Mouse (Mus musculus) heart, embryonic 15.5 days (tissue): Measurements from ENCODE around the gene Cracr2a. TPM values are rescaled to one million over a fixed set of nuclear protein-coding genes. Genes with fewer than 3 reads are reported as not detected.

Source experiments
- ATAC-seq: fragments of 200-750 bp; cut with Nextera tagmentation; replicated peaks from 2 replicates; pipeline ENCODE4 v1.8.0; 2017; ENCODE audit warnings: low read depth, moderate TSS enrichment; ENCODE audit not compliant: insufficient number of reproducible peaks, insufficient read depth, low FRiP score
- H3K27ac ChIP-seq: fragments of 300-500 bp; sonication (generic); 2 replicates; pipeline ENCODE4 v1.5.1; 2015; ENCODE audit warnings: mild to moderate bottlenecking, inconsistent platforms
- H3K27me3 ChIP-seq: fragments of 300-500 bp; sonication (generic); 2 replicates; pipeline ENCODE4 v1.6.1; 2015; ENCODE audit warnings: inconsistent platforms
- H3K36me3 ChIP-seq: fragments of 300-500 bp; sonication (generic); 2 replicates; pipeline ENCODE4 v1.6.1; 2015; ENCODE audit warnings: mild to moderate bottlenecking, inconsistent platforms
- H3K4me1 ChIP-seq: fragments of 300-500 bp; sonication (generic); replicated peaks from 2 replicates; pipeline ENCODE4 v1.6.1; 2015; ENCODE audit warnings: inconsistent platforms
- H3K4me2 ChIP-seq: fragments of 300-500 bp; sonication (generic); 2 replicates; pipeline ENCODE4 v1.6.1; 2015; ENCODE audit warnings: inconsistent platforms, mild to moderate bottlenecking, moderate library complexity
- H3K4me3 ChIP-seq: fragments of 300-500 bp; sonication (generic); 2 replicates; pipeline ENCODE4 v1.5.1; 2015; ENCODE audit warnings: mild to moderate bottlenecking, inconsistent platforms
- H3K9ac ChIP-seq: fragments of 300-500 bp; sonication (generic); 2 replicates; pipeline ENCODE4 v1.6.1; 2015; ENCODE audit warnings: mild to moderate bottlenecking, inconsistent platforms
- H3K9me3 ChIP-seq: fragments of 300-500 bp; sonication (generic); replicated peaks from 2 replicates; pipeline ENCODE4 v1.6.1; 2016; ENCODE audit warnings: inconsistent platforms
- WGBS: fragments of 180-500 bp; shearing (Covaris S2); methylation state at CpG from one replicate; pipeline ENCODE4 v1.1.7; 2015; ENCODE audit warnings: mixed read lengths; 5-methylcytosine and 5-hydroxymethylcytosine counted together
- polyA plus RNA-seq: library from polyadenylated mRNA; unstranded; fragments of >200 nt; fragmentation: Nextera tagmentation; extraction: Ambion mirVana; gene quantifications from 2 replicates; pipeline ENCODE4 v1.2.1, GENCODE M21; 2015

The Cracr2a gene
- polyA plus RNA-seq, 1 experiment from 2014 or later = 1.3 TPM

GRCm38 (mm10) chr6:127634858-127635257, 73.7 kb downstream of the Cracr2a start:
- WGBS = 67% methylated on average over 2 of the region's 2 CpGs
- no peaks in the 10 kb centered on the region for H3K36me3 ChIP-seq
- no peaks in the 10 kb centered on the region for H3K9me3 ChIP-seq
- no peak overlapping the region for H3K27ac ChIP-seq
- no peaks in the 10 kb centered on the region for H3K27me3 ChIP-seq
- H3K4me2 ChIP-seq = no peak overlapping the region
- peaks cover 8% of the 10 kb centered on the region for H3K4me1 ChIP-seq
- H3K9ac ChIP-seq = no peak overlapping the region
- no peak for ATAC-seq
- no peak overlapping the region for H3K4me3 ChIP-seq

- H3K4me2 ChIP-seq = no peak overlapping the region
- 75% methylated on average over 9 of the region's 9 CpGs for WGBS
Observed at GRCm38 (mm10) chr6:127635462-127636189, 74.5 kb downstream of the Cracr2a start.

GRCm38 (mm10) chr6:127641077-127641801, 80.1 kb downstream of the Cracr2a start:
- H3K4me2 ChIP-seq = no peak overlapping the region
- 0 out of 2 replicates have a peak, but pooled peaks cover 4% of the 10 kb centered on the region for H3K4me1 ChIP-seq
- no peak overlapping the region for H3K4me3 ChIP-seq
- no peaks in the 10 kb centered on the region for H3K36me3 ChIP-seq
- H3K27me3 ChIP-seq = no peaks in the 10 kb centered on the region
- no peak overlapping the region for H3K9ac ChIP-seq
- no peak for ATAC-seq
- WGBS = 52% methylated on average over 8 of the region's 8 CpGs
- no peaks in the 10 kb centered on the region for H3K9me3 ChIP-seq
- no peak overlapping the region for H3K27ac ChIP-seq

More at GRCm38 (mm10) chr6:127635462-127636189, 74.5 kb downstream of the Cracr2a start:
- no peaks in the 10 kb centered on the region for H3K9me3 ChIP-seq
- ATAC-seq = no peak
- H3K9ac ChIP-seq = no peak overlapping the region
- no peaks in the 10 kb centered on the region for H3K36me3 ChIP-seq
- no peak overlapping the region for H3K27ac ChIP-seq
- H3K27me3 ChIP-seq = no peaks in the 10 kb centered on the region
- no peak overlapping the region for H3K4me3 ChIP-seq
- peaks cover 8% of the 10 kb centered on the region for H3K4me1 ChIP-seq

- Histone ChIP-seq H3K9ac (no peak overlapping the region), H3K4me2 (no peak overlapping the region), H3K4me1 (peaks cover 4% of the 10 kb centered on the region; the same call in 1 of the 2 replicates), H3K9me3 (no peaks in the 10 kb centered on the region), H3K4me3 (no peak overlapping the region), H3K27ac (no peak overlapping the region), H3K27me3 (no peaks in the 10 kb centered on the region), H3K36me3 (no peaks in the 10 kb centered on the region)
- 46% methylated on average over 4 of the region's 4 CpGs for WGBS
- no peak for ATAC-seq
Observed at GRCm38 (mm10) chr6:127655988-127656387, 94.8 kb downstream of the Cracr2a start.

GRCm38 (mm10) chr6:127657152-127657551, 96.0 kb downstream of the Cracr2a start:
- Histone ChIP-seq H3K36me3 (no peaks in the 10 kb centered on the region), H3K9me3 (no peaks in the 10 kb centered on the region), H3K4me1 (peaks cover 4% of the 10 kb centered on the region; the same call in 1 of the 2 replicates), H3K27me3 (no peaks in the 10 kb centered on the region), H3K4me3 (no peak overlapping the region), H3K4me2 (no peak overlapping the region), H3K9ac (no peak overlapping the region), H3K27ac (no peak overlapping the region)
- no peak for ATAC-seq
- 88% methylated on average over 11 of the region's 11 CpGs for WGBS

GRCm38 (mm10) chr6:127659472-127659871, 98.3 kb downstream of the Cracr2a start:
- WGBS = 39% methylated on average over 5 of the region's 5 CpGs
- Histone ChIP-seq H3K9me3 (no peaks in the 10 kb centered on the region), H3K4me1 (peaks cover 4% of the 10 kb centered on the region; the same call in 1 of the 2 replicates), H3K4me2 (no peak overlapping the region), H3K27ac (no peak overlapping the region), H3K4me3 (no peak overlapping the region), H3K36me3 (no peaks in the 10 kb centered on the region), H3K9ac (no peak overlapping the region), H3K27me3 (no peaks in the 10 kb centered on the region)
- no peak for ATAC-seq

- Histone ChIP-seq H3K9ac (no peak overlapping the region), H3K4me1 (peaks cover 4% of the 10 kb centered on the region; the same call in 1 of the 2 replicates), H3K36me3 (no peaks in the 10 kb centered on the region), H3K27me3 (no peaks in the 10 kb centered on the region), H3K4me2 (no peak overlapping the region), H3K27ac (no peak overlapping the region), H3K9me3 (no peaks in the 10 kb centered on the region), H3K4me3 (no peak overlapping the region)
- no peak for ATAC-seq
- WGBS = 73% methylated on average over 4 of the region's 4 CpGs
Observed at GRCm38 (mm10) chr6:127659966-127660365, 98.8 kb downstream of the Cracr2a start.

- WGBS = 70% methylated on average over 7 of the region's 7 CpGs
- H3K4me3 ChIP-seq = no peak overlapping the region
Observed at GRCm38 (mm10) chr6:127661717-127662292, 100.7 kb downstream of the Cracr2a start.

GRCm38 (mm10) chr6:127663263-127663662, 102.1 kb downstream of the Cracr2a start:
- Histone ChIP-seq H3K4me1 (peaks cover 4% of the 10 kb centered on the region; the same call in 1 of the 2 replicates), H3K9ac (no peak overlapping the region), H3K4me2 (no peak overlapping the region), H3K4me3 (no peak overlapping the region), H3K27me3 (no peaks in the 10 kb centered on the region), H3K27ac (no peak overlapping the region), H3K36me3 (no peaks in the 10 kb centered on the region), H3K9me3 (no peaks in the 10 kb centered on the region)
- no peak for ATAC-seq
- WGBS = 49% methylated on average over 7 of the region's 7 CpGs

More at GRCm38 (mm10) chr6:127661717-127662292, 100.7 kb downstream of the Cracr2a start:
- no peak for ATAC-seq
- H3K9me3 ChIP-seq = no peaks in the 10 kb centered on the region
- no peak overlapping the region for H3K9ac ChIP-seq
- no peak overlapping the region for H3K27ac ChIP-seq
- no peaks in the 10 kb centered on the region for H3K36me3 ChIP-seq
- H3K27me3 ChIP-seq = no peaks in the 10 kb centered on the region
- no peak overlapping the region for H3K4me2 ChIP-seq
- peaks cover 4% of the 10 kb centered on the region; the same call in 1 of the 2 replicates for H3K4me1 ChIP-seq

- Histone ChIP-seq H3K4me2 (no peak overlapping the region), H3K27me3 (no peaks in the 10 kb centered on the region), H3K27ac (no peak overlapping the region), H3K9me3 (no peaks in the 10 kb centered on the region), H3K4me3 (no peak overlapping the region), H3K4me1 (no peaks in the 10 kb centered on the region), H3K9ac (no peak overlapping the region), H3K36me3 (no peaks in the 10 kb centered on the region)
- no peak for ATAC-seq
- 75% methylated on average over 4 of the region's 4 CpGs for WGBS
Observed at GRCm38 (mm10) chr6:127669313-127669712, 108.2 kb downstream of the Cracr2a start.

- no peaks in the 10 kb centered on the region for H3K9me3 ChIP-seq
- no peaks in the 10 kb centered on the region for H3K36me3 ChIP-seq
- H3K4me3 ChIP-seq = no peak overlapping the region
- no peaks in the 10 kb centered on the region for H3K27me3 ChIP-seq
- no peaks in the 10 kb centered on the region for H3K4me1 ChIP-seq
- no peak for ATAC-seq
- H3K9ac ChIP-seq = no peak overlapping the region
- H3K4me2 ChIP-seq = no peak overlapping the region
- 95% methylated on average over 4 of the region's 4 CpGs for WGBS
- H3K27ac ChIP-seq = no peak overlapping the region
Observed at GRCm38 (mm10) chr6:127670031-127670430, 108.9 kb downstream of the Cracr2a start.
